7 mouse cellular contexts compared by ENCODE assay signal in the genomic region with DNA sequence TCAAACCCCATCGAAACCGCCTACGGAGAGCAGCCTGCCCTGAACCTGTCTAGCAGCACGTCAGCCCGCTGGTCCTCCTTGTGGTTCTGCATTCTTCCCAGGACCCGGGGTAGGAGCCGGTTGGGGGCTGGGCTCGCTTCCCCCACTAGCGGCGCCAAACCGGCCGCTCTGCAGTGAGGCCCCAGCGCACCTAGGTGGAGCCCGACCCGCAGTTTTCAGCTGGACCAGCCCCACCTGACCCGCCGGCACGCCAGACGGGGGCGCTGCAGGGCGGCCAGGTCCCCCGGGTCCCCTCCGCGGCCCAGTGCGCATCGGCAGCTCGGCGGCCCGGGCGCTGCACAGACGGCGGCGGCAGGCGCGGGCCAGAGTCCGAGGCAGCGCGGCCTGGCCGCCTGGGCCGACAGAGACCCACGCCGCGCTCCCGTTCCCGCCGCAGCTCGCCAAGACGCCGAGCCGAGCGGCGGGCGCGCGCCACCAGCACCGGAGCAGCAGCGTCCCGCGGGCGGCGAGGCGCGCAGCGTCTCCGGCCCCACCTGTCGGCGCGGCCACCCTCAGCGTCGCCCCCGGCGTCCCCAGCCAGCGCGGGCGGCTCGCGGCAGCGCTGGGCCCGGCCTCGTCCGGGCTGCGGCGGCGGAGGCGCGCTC.
A peak's percentile ranks its signal among the peaks of the same experiment; 100 is the strongest.
DNase-seq lines count a peak whose midpoint lies in the region; ATAC-seq and TF ChIP-seq lines count a peak whose summit lies in the region.

No protein-coding gene starts in this region.

- no peaks in the 10 kb centered on the region for H3K9me3 ChIP-seq in forebrain, embryonic 15.5 days
- H3K9me3 ChIP-seq in heart, postnatal 0 days (replicated peaks; ENCODE audit: control insufficient read depth, low read length), result no peaks in the 10 kb centered on the region
- H3K9me3 ChIP-seq in liver, embryonic 11.5 days (ENCODE audit: control insufficient read depth, low read length), result no peaks in the 10 kb centered on the region
- no peaks in the 10 kb centered on the region for H3K9me3 ChIP-seq in neural tube, embryonic 12.5 days

- peak; percentile 62 for TF ChIP-seq CTCF in heart, postnatal 0 days (IDR thresholded peaks at IDR 0.05; ENCODE audit: low read depth)

- H3K9ac ChIP-seq in forebrain, embryonic 15.5 days (replicated peaks), result peak overlapping the region; percentile 75
- H3K9ac ChIP-seq in heart, postnatal 0 days (replicated peaks; ENCODE audit: low read depth, low read length), result peak overlapping the region; percentile 56
- H3K9ac ChIP-seq in liver, embryonic 11.5 days (ENCODE audit: low read depth, low read length), result 0 out of 2 replicates have a peak overlapping the region, but pooled peaks have one; percentile 35
- H3K9ac ChIP-seq in neural tube, embryonic 12.5 days, result peak overlapping the region; percentile 89

- 0% methylated on average over 60 of the region's 86 CpGs for WGBS in forebrain, embryonic 15.5 days
- WGBS in heart, postnatal 0 days, result under 1% methylated on average over 58 of the region's 86 CpGs
- WGBS in liver, embryonic 11.5 days, result under 1% methylated on average over 78 of the region's 86 CpGs
- WGBS in neural tube, embryonic 12.5 days, result under 1% methylated on average over 85 of the region's 86 CpGs

- peak overlapping the region; percentile 88 for H3K27ac ChIP-seq in forebrain, embryonic 15.5 days (replicated peaks)
- no peak overlapping the region for H3K27ac ChIP-seq in heart, postnatal 0 days (ENCODE audit: low read depth)
- H3K27ac ChIP-seq in liver, embryonic 11.5 days (ENCODE audit: low read depth, low read length), result no peak overlapping the region
- peak overlapping the region; percentile 76 for H3K27ac ChIP-seq in neural tube, embryonic 12.5 days

- TF ChIP-seq EP300 in heart, postnatal 0 days (IDR thresholded peaks at IDR 0.05; ENCODE audit: low read depth), result no peak

- no peaks in the 10 kb centered on the region for H3K27me3 ChIP-seq in forebrain, embryonic 15.5 days
- peaks cover 79% of the 10 kb centered on the region for H3K27me3 ChIP-seq in heart, postnatal 0 days (ENCODE audit: control insufficient read depth, insufficient read depth, low read length)
- peaks cover 54% of the 10 kb centered on the region for H3K27me3 ChIP-seq in liver, embryonic 11.5 days (replicated peaks; ENCODE audit: control insufficient read depth, insufficient read depth, low read length)
- no peaks in the 10 kb centered on the region for H3K27me3 ChIP-seq in neural tube, embryonic 12.5 days (replicated peaks)

- peak overlapping the region; percentile 60 for H3K4me3 ChIP-seq in forebrain, embryonic 15.5 days
- H3K4me3 ChIP-seq in heart, postnatal 0 days (ENCODE audit: low read depth, low read length), result peak overlapping the region; percentile 67
- peak overlapping the region; percentile 53 for H3K4me3 ChIP-seq in liver, embryonic 11.5 days (ENCODE audit: low read depth, low read length)
- H3K4me3 ChIP-seq in neural tube, embryonic 12.5 days, result peak overlapping the region; percentile 79

- H3K36me3 ChIP-seq in forebrain, embryonic 15.5 days, result no peaks in the 10 kb centered on the region
- no peaks in the 10 kb centered on the region for H3K36me3 ChIP-seq in heart, postnatal 0 days (replicated peaks; ENCODE audit: control insufficient read depth, insufficient read depth, low read length)
- H3K36me3 ChIP-seq in liver, embryonic 11.5 days (ENCODE audit: control insufficient read depth, insufficient read depth, low read length), result no peaks in the 10 kb centered on the region
- no peaks in the 10 kb centered on the region for H3K36me3 ChIP-seq in neural tube, embryonic 12.5 days

- H3K4me2 ChIP-seq in forebrain, embryonic 15.5 days (replicated peaks), result peak overlapping the region; percentile 94
- H3K4me2 ChIP-seq in heart, postnatal 0 days (ENCODE audit: low read depth, low read length), result peak overlapping the region; percentile 98
- peak overlapping the region; percentile 76 for H3K4me2 ChIP-seq in liver, embryonic 11.5 days
- H3K4me2 ChIP-seq in neural tube, embryonic 12.5 days (replicated peaks), result peak overlapping the region; percentile 96

- ATAC-seq in forebrain, embryonic 15.5 days (replicated peaks), result peak; percentile 92
- ATAC-seq in heart, postnatal 0 days (ENCODE audit: insufficient read depth, low read depth), result peak; percentile 87
- peak; percentile 50 for ATAC-seq in liver, embryonic 11.5 days (replicated peaks; ENCODE audit: low FRiP score)
- peak; percentile 89 for ATAC-seq in neural tube, embryonic 12.5 days (ENCODE audit: low FRiP score, low read depth)

- DNase-seq in cerebellum, adult 18-20 months, result peak; percentile 91 to 96
- DNase-seq in heart, postnatal 0 days (ENCODE audit: low spot score), result peak; percentile 78
- DNase-seq in kidney, postnatal 25 days, result peak; percentile 79 to 91
- DNase-seq in liver, embryonic 11.5 days (ENCODE audit: low spot score), result peak; percentile 78
- peak; percentile 11 for DNase-seq in thymus, postnatal 0 days (ENCODE audit: low spot score)

- peaks cover 44% of the 10 kb centered on the region for H3K4me1 ChIP-seq in forebrain, embryonic 15.5 days
- 0 out of 2 replicates have a peak, but pooled peaks cover 5% of the 10 kb centered on the region for H3K4me1 ChIP-seq in heart, postnatal 0 days (ENCODE audit: control insufficient read depth, insufficient read depth)
- H3K4me1 ChIP-seq in liver, embryonic 11.5 days (replicated peaks; ENCODE audit: control insufficient read depth, insufficient read depth, low read length), result no peaks in the 10 kb centered on the region; the same call in 1 of the 2 replicates
- peaks cover 32% of the 10 kb centered on the region for H3K4me1 ChIP-seq in neural tube, embryonic 12.5 days

Comparison
In these comparisons a context has a peak if more than half of its experiments do, and no peak if none do; other contexts are left out.
1. DNase-seq: peak in every context shown above with its lines; median percentile 94 in cerebellum, adult 18-20 months; 85 in kidney, postnatal 25 days; 78 in heart, postnatal 0 days; 78 in liver, embryonic 11.5 days; 11 in thymus, postnatal 0 days.
2. H3K27ac ChIP-seq: peak in forebrain, embryonic 15.5 days (single experiment) and neural tube, embryonic 12.5 days (single experiment); none in heart, postnatal 0 days (single experiment) and liver, embryonic 11.5 days (single experiment).
3. H3K9ac ChIP-seq: peak in every context shown above with its lines; median percentile 89 in neural tube, embryonic 12.5 days; 75 in forebrain, embryonic 15.5 days; 56 in heart, postnatal 0 days; 35 in liver, embryonic 11.5 days.
4. Peak in every context shown above with its lines, with median percentiles within 50 percentile points of each other: ATAC-seq, H3K4me2 ChIP-seq and H3K4me3 ChIP-seq.